Mouse (Mus musculus): ENCODE measurements around the gene Tspan33. TPM values are rescaled to one million over a fixed set of nuclear protein-coding genes. Genes with fewer than 3 reads are reported as not detected.

Tspan33 gene
- polyA plus RNA-seq, 1 experiment from 2014 or later: 4.0 TPM

GRCm38 (mm10) chr6:29717952-29718521, 24.0 kb downstream of the Tspan33 start:
- DNase-seq (ENCODE audit: low spot score) (no peak), ATAC-seq (no peak)
- H3K27ac ChIP-seq (ENCODE audit: low read length): no peak overlapping the region
- no peak overlapping the region for H3K4me3 ChIP-seq (ENCODE audit: low read depth, low read length)
- 20% methylated on average over 14 of the region's 14 CpGs for WGBS
- H3K9ac ChIP-seq (replicated peaks; ENCODE audit: low read depth): no peak overlapping the region
- H3K9me3 ChIP-seq (ENCODE audit: low read length): no peaks in the 10 kb centered on the region
- TF ChIP-seq CTCF (IDR thresholded peaks at IDR 0.05) (no peak), EP300 (IDR thresholded peaks at IDR 0.05) (no peak)
- H3K4me2 ChIP-seq (replicated peaks; ENCODE audit: low read depth, low read length): 0 out of 2 replicates have a peak overlapping the region, but pooled peaks have one; percentile 19
- H3K4me1 ChIP-seq (ENCODE audit: insufficient read depth, low read depth, low read length): no peaks in the 10 kb centered on the region; the same call in 1 of the 2 replicates
- peaks cover 3% of the 10 kb centered on the region; the same call in 1 of the 2 replicates for H3K27me3 ChIP-seq (replicated peaks; ENCODE audit: insufficient read depth, low read length)
- no peaks in the 10 kb centered on the region for H3K36me3 ChIP-seq (ENCODE audit: insufficient read depth, low read length)

- H3K4me3 ChIP-seq (ENCODE audit: low read depth, low read length): peak overlapping the region; percentile 34
- TF ChIP-seq CTCF (IDR thresholded peaks at IDR 0.05) (no peak), EP300 (IDR thresholded peaks at IDR 0.05) (no peak)
- H3K27me3 ChIP-seq (replicated peaks; ENCODE audit: insufficient read depth, low read length): peaks cover 3% of the 10 kb centered on the region; the same call in 1 of the 2 replicates
- DNase-seq (ENCODE audit: low spot score): peak; percentile 43
- H3K4me2 ChIP-seq (replicated peaks; ENCODE audit: low read depth, low read length): peak overlapping the region; percentile 60
- H3K4me1 ChIP-seq (ENCODE audit: insufficient read depth, low read depth, low read length): no peaks in the 10 kb centered on the region; the same call in 1 of the 2 replicates
- ATAC-seq: peak; percentile 61
- no peaks in the 10 kb centered on the region for H3K9me3 ChIP-seq (ENCODE audit: low read length)
- H3K36me3 ChIP-seq (ENCODE audit: insufficient read depth, low read length): no peaks in the 10 kb centered on the region
- WGBS: 4% methylated on average over 14 of the region's 15 CpGs
- H3K27ac ChIP-seq (ENCODE audit: low read length): no peak overlapping the region
- H3K9ac ChIP-seq (replicated peaks; ENCODE audit: low read depth): no peak overlapping the region
These were observed 24.9 kb downstream of the Tspan33 start for GRCm38 (mm10) chr6:29718894-29719329.

GRCm38 (mm10) chr6:29721890-29722289, 27.9 kb downstream of the Tspan33 start:
- DNase-seq (ENCODE audit: low spot score): no peak
- Histone ChIP-seq H3K9me3 (ENCODE audit: low read length) (no peaks in the 10 kb centered on the region), H3K4me3 (ENCODE audit: low read depth, low read length) (no peak overlapping the region), H3K9ac (replicated peaks; ENCODE audit: low read depth) (no peak overlapping the region), H3K36me3 (ENCODE audit: insufficient read depth, low read length) (no peaks in the 10 kb centered on the region), H3K27me3 (replicated peaks; ENCODE audit: insufficient read depth, low read length) (peaks cover 3% of the 10 kb centered on the region; the same call in 1 of the 2 replicates), H3K27ac (ENCODE audit: low read length) (no peak overlapping the region), H3K4me2 (replicated peaks; ENCODE audit: low read depth, low read length) (no peak overlapping the region), H3K4me1 (ENCODE audit: insufficient read depth, low read depth, low read length) (no peaks in the 10 kb centered on the region; the same call in 1 of the 2 replicates)
- no peak for ATAC-seq
- 52% methylated on average over 2 of the region's 2 CpGs for WGBS
- TF ChIP-seq CTCF (IDR thresholded peaks at IDR 0.05) (no peak), EP300 (IDR thresholded peaks at IDR 0.05) (no peak)

- ATAC-seq (no peak), DNase-seq (ENCODE audit: low spot score) (peak; percentile 51)
- no peaks in the 10 kb centered on the region for H3K36me3 ChIP-seq (ENCODE audit: insufficient read depth, low read length)
- H3K4me3 ChIP-seq (ENCODE audit: low read depth, low read length): no peak overlapping the region
- WGBS: 27% methylated on average over 1 of the region's 1 CpGs
- H3K9me3 ChIP-seq (ENCODE audit: low read length): no peaks in the 10 kb centered on the region
- TF ChIP-seq EP300 (IDR thresholded peaks at IDR 0.05): no peak
- no peak for TF ChIP-seq CTCF (IDR thresholded peaks at IDR 0.05)
- no peak overlapping the region for H3K4me2 ChIP-seq (replicated peaks; ENCODE audit: low read depth, low read length)
- H3K9ac ChIP-seq (replicated peaks; ENCODE audit: low read depth): no peak overlapping the region
- H3K27ac ChIP-seq (ENCODE audit: low read length): no peak overlapping the region
- H3K4me1 ChIP-seq (ENCODE audit: insufficient read depth, low read depth, low read length): no peaks in the 10 kb centered on the region
- no peaks in the 10 kb centered on the region for H3K27me3 ChIP-seq (replicated peaks; ENCODE audit: insufficient read depth, low read length)
These were observed 32.7 kb downstream of the Tspan33 start for GRCm38 (mm10) chr6:29726576-29727200.

GRCm38 (mm10) chr6:29728035-29728434, 34.0 kb downstream of the Tspan33 start:
- no peak overlapping the region for H3K4me2 ChIP-seq (replicated peaks; ENCODE audit: low read depth, low read length)
- H3K4me1 ChIP-seq (ENCODE audit: insufficient read depth, low read depth, low read length): no peaks in the 10 kb centered on the region
- no peaks in the 10 kb centered on the region for H3K9me3 ChIP-seq (ENCODE audit: low read length)
- ATAC-seq (no peak), DNase-seq (ENCODE audit: low spot score) (no peak)
- no peak overlapping the region for H3K27ac ChIP-seq (ENCODE audit: low read length)
- H3K9ac ChIP-seq (replicated peaks; ENCODE audit: low read depth): no peak overlapping the region
- no peaks in the 10 kb centered on the region for H3K36me3 ChIP-seq (ENCODE audit: insufficient read depth, low read length)
- TF ChIP-seq CTCF (IDR thresholded peaks at IDR 0.05) (no peak), EP300 (IDR thresholded peaks at IDR 0.05) (no peak)
- WGBS: 68% methylated on average over 3 of the region's 3 CpGs
- no peaks in the 10 kb centered on the region for H3K27me3 ChIP-seq (replicated peaks; ENCODE audit: insufficient read depth, low read length)
- no peak overlapping the region for H3K4me3 ChIP-seq (ENCODE audit: low read depth, low read length)

- DNase-seq (ENCODE audit: low spot score) (no peak), ATAC-seq (no peak)
- Histone ChIP-seq H3K36me3 (ENCODE audit: insufficient read depth, low read length) (no peaks in the 10 kb centered on the region), H3K4me2 (replicated peaks; ENCODE audit: low read depth, low read length) (no peak overlapping the region), H3K4me1 (ENCODE audit: insufficient read depth, low read depth, low read length) (no peaks in the 10 kb centered on the region), H3K9me3 (ENCODE audit: low read length) (no peaks in the 10 kb centered on the region), H3K27me3 (replicated peaks; ENCODE audit: insufficient read depth, low read length) (no peaks in the 10 kb centered on the region), H3K27ac (ENCODE audit: low read length) (no peak overlapping the region), H3K9ac (replicated peaks; ENCODE audit: low read depth) (no peak overlapping the region), H3K4me3 (ENCODE audit: low read depth, low read length) (no peak overlapping the region)
- TF ChIP-seq CTCF (IDR thresholded peaks at IDR 0.05): no peak
- TF ChIP-seq EP300 (IDR thresholded peaks at IDR 0.05): no peak
- 60% methylated on average over 1 of the region's 1 CpGs for WGBS
These were observed 35.5 kb downstream of the Tspan33 start for GRCm38 (mm10) chr6:29729491-29729890.

Measured in lung, postnatal 0 days (tissue).